8 mouse cellular contexts compared by ENCODE assay signal in the genomic region with DNA sequence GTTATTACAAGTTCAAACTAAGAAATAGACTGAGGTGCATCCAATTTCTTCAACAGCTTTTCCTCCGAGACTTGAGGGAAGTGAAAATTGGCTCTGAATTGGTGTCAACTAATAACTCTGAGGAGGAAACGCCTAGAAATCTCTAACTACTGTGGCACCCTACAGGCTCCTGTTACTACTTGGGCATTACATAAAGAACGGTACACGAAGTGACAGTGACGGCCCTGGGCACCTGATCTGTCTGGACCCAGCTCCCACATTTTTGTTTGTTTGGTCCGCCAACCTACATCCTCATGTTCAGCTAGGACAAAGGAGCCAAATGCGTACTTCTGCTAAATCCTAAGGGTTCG. TPM values are rescaled to one million over a fixed set of nuclear protein-coding genes. Genes with fewer than 3 reads are reported as not detected.
DNase-seq lines count a peak whose midpoint lies in the region; ATAC-seq and TF ChIP-seq lines count a peak whose summit lies in the region.

No protein-coding gene starts in this region.

- H3K9me3 ChIP-seq in lung, postnatal 0 days (ENCODE audit: low read length), result no peaks in the 10 kb centered on the region
- H3K9me3 ChIP-seq in embryonic facial prominence, embryonic 15.5 days (replicated peaks), result no peaks in the 10 kb centered on the region
- H3K9me3 ChIP-seq in intestine, postnatal 0 days (ENCODE audit: control insufficient read depth), result no peaks in the 10 kb centered on the region
- H3K9me3 ChIP-seq in neural tube, embryonic 13.5 days, result no peaks in the 10 kb centered on the region

- no peak for ATAC-seq in lung, postnatal 0 days
- 0 out of 2 replicates have a peak, but pooled peaks have one; percentile 16 for ATAC-seq in embryonic facial prominence, embryonic 15.5 days (ENCODE audit: insufficient number of reproducible peaks, low FRiP score, low TSS enrichment, low read depth)
- peak; percentile 5; the same call in 1 of the 2 replicates for ATAC-seq in intestine, postnatal 0 days
- ATAC-seq in neural tube, embryonic 13.5 days (ENCODE audit: low read depth), result peak; percentile 52

- peak overlapping the region; percentile 72 for H3K4me3 ChIP-seq in lung, postnatal 0 days (ENCODE audit: low read depth, low read length)
- H3K4me3 ChIP-seq in embryonic facial prominence, embryonic 15.5 days (replicated peaks), result peak overlapping the region; percentile 82
- peak overlapping the region; percentile 65 for H3K4me3 ChIP-seq in intestine, postnatal 0 days (ENCODE audit: low read depth, low read length)
- peak overlapping the region; percentile 85 for H3K4me3 ChIP-seq in neural tube, embryonic 13.5 days

- no peak for TF ChIP-seq EP300 in lung, postnatal 0 days (IDR thresholded peaks at IDR 0.05)

- peak; percentile 29 for DNase-seq in lung, postnatal 0 days (ENCODE audit: low spot score)
- no peak for DNase-seq in lung, postnatal 14 days
- DNase-seq in gastrocnemius, adult 8-10 months (ENCODE audit: low spot score in 2 of 2), result no peak
- DNase-seq in adrenal gland, postnatal 10 days, result no peak
- DNase-seq in ovary, postnatal 36 days (ENCODE audit: low spot score), result no peak

- peak overlapping the region; percentile 59 for H3K9ac ChIP-seq in lung, postnatal 0 days (replicated peaks; ENCODE audit: low read depth)
- H3K9ac ChIP-seq in embryonic facial prominence, embryonic 15.5 days, result peak overlapping the region; percentile 84
- peak overlapping the region; percentile 78 for H3K9ac ChIP-seq in intestine, postnatal 0 days (ENCODE audit: low read depth, low read length)
- H3K9ac ChIP-seq in neural tube, embryonic 13.5 days, result peak overlapping the region; percentile 96

- peak overlapping the region; percentile 81 for H3K4me2 ChIP-seq in lung, postnatal 0 days (replicated peaks; ENCODE audit: low read depth, low read length)
- peak overlapping the region; percentile 74 for H3K4me2 ChIP-seq in embryonic facial prominence, embryonic 15.5 days (replicated peaks)
- H3K4me2 ChIP-seq in intestine, postnatal 0 days (replicated peaks; ENCODE audit: low read depth), result peak overlapping the region; percentile 75
- H3K4me2 ChIP-seq in neural tube, embryonic 13.5 days, result peak overlapping the region; percentile 73

- H3K27ac ChIP-seq in lung, postnatal 0 days (ENCODE audit: low read length), result peak overlapping the region; percentile 93
- peak overlapping the region; percentile 99 for H3K27ac ChIP-seq in embryonic facial prominence, embryonic 15.5 days (replicated peaks)
- peak overlapping the region; percentile 91; the same call in 1 of the 2 replicates for H3K27ac ChIP-seq in intestine, postnatal 0 days (ENCODE audit: low read depth, low read length)
- H3K27ac ChIP-seq in neural tube, embryonic 13.5 days (replicated peaks), result peak overlapping the region; percentile 98

- 2% methylated on average over 8 of the region's 8 CpGs for whole genome bisulfite sequencing in lung, postnatal 0 days
- WGBS in embryonic facial prominence, embryonic 15.5 days, result 2% methylated on average over 8 of the region's 8 CpGs
- WGBS in intestine, postnatal 0 days, result 3% methylated on average over 8 of the region's 8 CpGs
- 6% methylated on average over 8 of the region's 8 CpGs for WGBS in neural tube, embryonic 13.5 days

- no peaks in the 10 kb centered on the region for H3K27me3 ChIP-seq in lung, postnatal 0 days (replicated peaks; ENCODE audit: insufficient read depth, low read length)
- H3K27me3 ChIP-seq in embryonic facial prominence, embryonic 15.5 days, result no peaks in the 10 kb centered on the region
- no peaks in the 10 kb centered on the region for H3K27me3 ChIP-seq in intestine, postnatal 0 days (replicated peaks; ENCODE audit: control insufficient read depth, insufficient read depth, low read length)
- no peaks in the 10 kb centered on the region for H3K27me3 ChIP-seq in neural tube, embryonic 13.5 days

- peaks cover 5% of the 10 kb centered on the region; the same call in 1 of the 2 replicates for H3K4me1 ChIP-seq in lung, postnatal 0 days (ENCODE audit: insufficient read depth, low read depth, low read length)
- peaks cover 21% of the 10 kb centered on the region for H3K4me1 ChIP-seq in embryonic facial prominence, embryonic 15.5 days
- H3K4me1 ChIP-seq in intestine, postnatal 0 days (replicated peaks; ENCODE audit: control insufficient read depth, insufficient read depth, low read length), result no peaks in the 10 kb centered on the region
- H3K4me1 ChIP-seq in neural tube, embryonic 13.5 days (replicated peaks), result peaks cover 24% of the 10 kb centered on the region

- H3K36me3 ChIP-seq in lung, postnatal 0 days (ENCODE audit: insufficient read depth, low read length), result 0 out of 2 replicates have a peak, but pooled peaks cover 3% of the 10 kb centered on the region
- 0 out of 2 replicates have a peak, but pooled peaks cover 8% of the 10 kb centered on the region for H3K36me3 ChIP-seq in embryonic facial prominence, embryonic 15.5 days
- H3K36me3 ChIP-seq in intestine, postnatal 0 days (ENCODE audit: control insufficient read depth, insufficient read depth), result no peaks in the 10 kb centered on the region
- peaks cover 15% of the 10 kb centered on the region for H3K36me3 ChIP-seq in neural tube, embryonic 13.5 days

- no peak for TF ChIP-seq CTCF in lung, postnatal 0 days (IDR thresholded peaks at IDR 0.05)
- no peak for TF ChIP-seq CTCF in intestine, postnatal 0 days (IDR thresholded peaks at IDR 0.05; ENCODE audit: low read depth)

RNA-seq across cellular contexts. Expression of a gene that starts 0.5 kb away (rescaled TPM):
- 11.6 and 13.0 TPM in 2 replicates for polyA plus RNA-seq in lung, postnatal 0 days (2015; fragmentation: Nextera tagmentation; extraction: Ambion mirVana)
- polyA plus RNA-seq in embryonic facial prominence, embryonic 15.5 days (2015; fragmentation: Nextera tagmentation; extraction: Ambion mirVana), result 23.1 and 25.8 TPM in 2 replicates
- polyA plus RNA-seq in intestine, postnatal 0 days (2015; fragmentation: Nextera tagmentation; extraction: Ambion mirVana), result 9.5 and 10.2 TPM in 2 replicates
- polyA plus RNA-seq in neural tube, embryonic 13.5 days (2015; fragmentation: Nextera tagmentation; extraction: Ambion mirVana), result 15.6 and 20.4 TPM in 2 replicates
- 10 to 100 TPM in 2 of 4 experiments, 1 to 10 TPM in 2; 8.0 to 14.6 (median 10.0) TPM for total RNA-seq in gastrocnemius, adult 8-10 months (2022)
- total RNA-seq in adrenal gland, postnatal 10 days (2021), result 10 to 100 TPM; 14.2 to 15.3 TPM
